Mouse (Mus musculus): ENCODE data around the gene Cdh7. TPM values are rescaled to one million over a fixed set of nuclear protein-coding genes. Genes with fewer than 3 reads are reported as not detected.

The Cdh7 gene
- polyA plus RNA-seq, 1 experiment = 0.52 TPM

DNA sequence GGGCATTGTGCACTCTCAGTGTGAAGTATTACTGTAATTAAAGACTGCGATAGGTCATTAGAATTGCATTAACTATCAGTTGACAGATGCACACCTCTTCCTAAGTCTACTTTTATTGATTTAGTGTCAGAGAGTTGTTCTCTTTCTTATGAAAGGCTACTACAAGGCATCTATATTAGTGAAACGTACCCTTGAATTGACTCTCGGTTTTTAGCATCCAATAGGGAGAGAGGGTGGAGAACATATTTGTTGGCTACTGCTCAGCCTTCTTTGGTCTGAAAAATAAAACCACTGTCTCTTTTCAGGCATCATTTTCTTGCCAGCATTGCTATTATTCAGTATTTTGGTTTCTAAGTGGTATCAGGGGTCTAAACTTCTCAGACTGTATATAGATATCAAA is 2.5 kb downstream of the Cdh7 start:
- WGBS = 72% methylated on average over 3 of the region's 3 CpGs
- TF ChIP-seq POLR2A (IDR thresholded peaks at IDR 0.05; ENCODE audit: borderline replicate concordance, control insufficient read depth, low read depth, low read length) (no peak), CTCF (IDR thresholded peaks at IDR 0.05; ENCODE audit: control insufficient read depth, insufficient read depth, low read length) (no peak)
- H3K4me3 ChIP-seq (replicated peaks; ENCODE audit: control insufficient read depth, low read depth, low read length) = no peak overlapping the region
- no peaks in the 10 kb centered on the region for H3K4me1 ChIP-seq (ENCODE audit: control insufficient read depth, insufficient read depth, low read length)
- no peak overlapping the region for H3K27ac ChIP-seq (ENCODE audit: control insufficient read depth, insufficient read depth, low read depth, low read length, poor library complexity)

DNA sequence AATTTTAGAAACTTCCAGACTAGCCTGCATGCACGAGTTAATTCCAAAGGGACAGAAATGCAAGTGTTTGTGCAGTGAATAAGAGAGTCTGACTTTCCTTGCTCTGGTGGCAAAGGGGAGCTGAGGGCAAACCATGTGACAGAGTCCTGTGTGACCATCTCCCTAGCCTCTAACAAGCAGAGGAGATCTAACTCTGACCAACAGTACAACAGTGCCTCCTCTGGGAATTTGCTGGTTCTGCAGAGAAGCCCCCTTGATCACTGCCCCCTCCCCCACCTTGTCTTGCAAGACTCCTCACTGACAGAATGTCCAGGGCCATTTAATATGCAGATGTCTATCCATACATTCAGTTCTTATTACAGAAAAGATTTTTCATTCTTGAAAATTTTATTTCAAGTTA is 3.2 kb downstream of the Cdh7 start:
- Histone ChIP-seq H3K4me3 (replicated peaks; ENCODE audit: control insufficient read depth, low read depth, low read length) (no peak overlapping the region), H3K27ac (ENCODE audit: control insufficient read depth, insufficient read depth, low read depth, low read length, poor library complexity) (no peak overlapping the region), H3K4me1 (ENCODE audit: control insufficient read depth, insufficient read depth, low read length) (no peaks in the 10 kb centered on the region)
- TF ChIP-seq POLR2A (IDR thresholded peaks at IDR 0.05; ENCODE audit: borderline replicate concordance, control insufficient read depth, low read depth, low read length) (no peak), CTCF (IDR thresholded peaks at IDR 0.05; ENCODE audit: control insufficient read depth, insufficient read depth, low read length) (no peak)
- 11% methylated on average over 1 of the region's 1 CpGs for WGBS

DNA sequence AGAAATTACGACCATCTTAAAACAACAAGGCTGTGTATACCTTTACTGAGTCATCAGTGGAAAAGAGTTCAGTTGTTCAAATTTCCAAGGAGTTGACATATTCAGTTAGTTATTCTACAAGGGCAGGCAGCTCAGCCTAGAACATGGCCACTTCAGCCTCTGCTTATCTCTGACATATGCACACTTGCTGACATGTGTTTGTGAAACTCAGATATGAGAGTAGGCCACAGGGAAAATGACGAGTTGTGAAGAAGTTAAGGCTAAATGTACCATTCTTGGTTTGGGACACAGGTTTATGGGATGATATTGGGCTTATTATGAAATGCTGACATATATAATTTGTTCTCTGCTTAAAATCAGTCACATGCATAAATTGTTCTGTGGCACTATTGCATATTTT is 7.3 kb downstream of the Cdh7 start:
- 64% methylated on average over 2 of the region's 2 CpGs for WGBS
- Histone ChIP-seq H3K4me3 (replicated peaks; ENCODE audit: control insufficient read depth, low read depth, low read length) (no peak overlapping the region), H3K27ac (ENCODE audit: control insufficient read depth, insufficient read depth, low read depth, low read length, poor library complexity) (no peak overlapping the region), H3K4me1 (ENCODE audit: control insufficient read depth, insufficient read depth, low read length) (no peaks in the 10 kb centered on the region)
- no peak for TF ChIP-seq POLR2A (IDR thresholded peaks at IDR 0.05; ENCODE audit: borderline replicate concordance, control insufficient read depth, low read depth, low read length)
- no peak for TF ChIP-seq CTCF (IDR thresholded peaks at IDR 0.05; ENCODE audit: control insufficient read depth, insufficient read depth, low read length)

GRCm38 (mm10) chr1:109993906-109994305 is 11.7 kb downstream of the Cdh7 start:
- TF ChIP-seq POLR2A (IDR thresholded peaks at IDR 0.05; ENCODE audit: borderline replicate concordance, control insufficient read depth, low read depth, low read length) (no peak), CTCF (IDR thresholded peaks at IDR 0.05; ENCODE audit: control insufficient read depth, insufficient read depth, low read length) (no peak)
- H3K27ac ChIP-seq (ENCODE audit: control insufficient read depth, insufficient read depth, low read depth, low read length, poor library complexity) = no peak overlapping the region
- H3K4me1 ChIP-seq (ENCODE audit: control insufficient read depth, insufficient read depth, low read length) = no peaks in the 10 kb centered on the region
- no peak overlapping the region for H3K4me3 ChIP-seq (replicated peaks; ENCODE audit: control insufficient read depth, low read depth, low read length)
- 68% methylated on average over 5 of the region's 5 CpGs for WGBS

- H3K4me3 ChIP-seq (replicated peaks; ENCODE audit: control insufficient read depth, low read depth, low read length) = no peak overlapping the region
- no peaks in the 10 kb centered on the region for H3K4me1 ChIP-seq (ENCODE audit: control insufficient read depth, insufficient read depth, low read length)
- TF ChIP-seq POLR2A (IDR thresholded peaks at IDR 0.05; ENCODE audit: borderline replicate concordance, control insufficient read depth, low read depth, low read length) (no peak), CTCF (IDR thresholded peaks at IDR 0.05; ENCODE audit: control insufficient read depth, insufficient read depth, low read length) (no peak)
- no peak overlapping the region for H3K27ac ChIP-seq (ENCODE audit: control insufficient read depth, insufficient read depth, low read depth, low read length, poor library complexity)
Measured at GRCm38 (mm10) chr1:110004451-110004850, 22.2 kb downstream of the Cdh7 start.

DNA sequence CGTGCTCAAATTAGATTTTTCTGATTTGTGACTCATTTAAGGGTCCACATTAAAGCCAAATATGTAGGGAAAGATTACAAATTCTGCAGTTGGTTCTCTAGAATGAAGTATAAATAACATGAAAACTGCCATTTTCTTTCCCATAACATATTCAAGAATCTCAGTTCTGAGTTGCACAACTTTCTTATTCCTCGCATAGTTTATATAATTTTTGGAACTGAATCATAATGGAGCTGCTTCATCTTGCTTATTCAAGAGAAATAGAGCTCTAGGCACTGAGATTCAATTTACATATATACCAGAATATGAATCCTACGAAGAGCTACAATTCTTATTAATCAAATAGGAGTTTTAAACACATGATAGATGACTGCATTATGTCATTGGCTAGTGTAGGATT is 22.8 kb downstream of the Cdh7 start:
- TF ChIP-seq CTCF (IDR thresholded peaks at IDR 0.05; ENCODE audit: control insufficient read depth, insufficient read depth, low read length) = no peak
- TF ChIP-seq POLR2A (IDR thresholded peaks at IDR 0.05; ENCODE audit: borderline replicate concordance, control insufficient read depth, low read depth, low read length) = no peak
- WGBS = 65% methylated on average over 3 of the region's 3 CpGs
- H3K4me3 ChIP-seq (replicated peaks; ENCODE audit: control insufficient read depth, low read depth, low read length) = no peak overlapping the region
- H3K4me1 ChIP-seq (ENCODE audit: control insufficient read depth, insufficient read depth, low read length) = no peaks in the 10 kb centered on the region
- H3K27ac ChIP-seq (ENCODE audit: control insufficient read depth, insufficient read depth, low read depth, low read length, poor library complexity) = no peak overlapping the region

GRCm38 (mm10) chr1:110012153-110012552 is 29.9 kb downstream of the Cdh7 start:
- no peaks in the 10 kb centered on the region for H3K4me1 ChIP-seq (ENCODE audit: control insufficient read depth, insufficient read depth, low read length)
- H3K27ac ChIP-seq (ENCODE audit: control insufficient read depth, insufficient read depth, low read depth, low read length, poor library complexity) = no peak overlapping the region
- no peak for TF ChIP-seq POLR2A (IDR thresholded peaks at IDR 0.05; ENCODE audit: borderline replicate concordance, control insufficient read depth, low read depth, low read length)
- no peak for TF ChIP-seq CTCF (IDR thresholded peaks at IDR 0.05; ENCODE audit: control insufficient read depth, insufficient read depth, low read length)
- no peak overlapping the region for H3K4me3 ChIP-seq (replicated peaks; ENCODE audit: control insufficient read depth, low read depth, low read length)
- WGBS = 83% methylated on average over 1 of the region's 1 CpGs

- no peaks in the 10 kb centered on the region for H3K4me1 ChIP-seq (ENCODE audit: control insufficient read depth, insufficient read depth, low read length)
- H3K4me3 ChIP-seq (replicated peaks; ENCODE audit: control insufficient read depth, low read depth, low read length) = no peak overlapping the region
- TF ChIP-seq POLR2A (IDR thresholded peaks at IDR 0.05; ENCODE audit: borderline replicate concordance, control insufficient read depth, low read depth, low read length) = no peak
- H3K27ac ChIP-seq (ENCODE audit: control insufficient read depth, insufficient read depth, low read depth, low read length, poor library complexity) = no peak overlapping the region
Measured at GRCm38 (mm10) chr1:110056317-110056716, 74.1 kb downstream of the Cdh7 start.

GRCm38 (mm10) chr1:110067405-110067804 is 85.2 kb downstream of the Cdh7 start:
- no peak overlapping the region for H3K27ac ChIP-seq (ENCODE audit: control insufficient read depth, insufficient read depth, low read depth, low read length, poor library complexity)
- no peaks in the 10 kb centered on the region for H3K4me1 ChIP-seq (ENCODE audit: control insufficient read depth, insufficient read depth, low read length)
- TF ChIP-seq POLR2A (IDR thresholded peaks at IDR 0.05; ENCODE audit: borderline replicate concordance, control insufficient read depth, low read depth, low read length) = no peak
- TF ChIP-seq CTCF (IDR thresholded peaks at IDR 0.05; ENCODE audit: control insufficient read depth, insufficient read depth, low read length) = no peak
- WGBS = 82% methylated on average over 1 of the region's 1 CpGs
- H3K4me3 ChIP-seq (replicated peaks; ENCODE audit: control insufficient read depth, low read depth, low read length) = no peak overlapping the region

All from bone marrow, adult 2 months (tissue).